Comparison of ENCODE assay signal across 25 mouse cellular contexts in genomic region chr10:41098137-41098536, GRCm38 (mm10). TPM values are rescaled to one million over a fixed set of nuclear protein-coding genes. Genes with fewer than 3 reads are reported as not detected.
DNase-seq lines count a peak whose midpoint lies in the region; ATAC-seq and TF ChIP-seq lines count a peak whose summit lies in the region.
"Had no signal": no experiment of that assay in that cellular context is flagged by ENCODE, and none has a peak within 500 bp of the region (broad histone marks: within the 10 kb centered on the region; RNA-seq: fewer than 3 reads in every experiment).

No protein-coding gene starts in this region.

- no peak for TF ChIP-seq POLR2A in brain, embryonic 14.5 days (IDR thresholded peaks at IDR 0.05; ENCODE audit: borderline replicate concordance, extremely low read depth, insufficient read depth, insufficient read length, poor library complexity, severe bottlenecking)

- H3K4me3 ChIP-seq in hindbrain, embryonic 15.5 days, result no peak overlapping the region
- no peak overlapping the region for H3K4me3 ChIP-seq in hindbrain, embryonic 11.5 days (ENCODE audit: low read depth, low read length)
- no peak overlapping the region for H3K4me3 ChIP-seq in neural tube, embryonic 13.5 days
- no peak overlapping the region for H3K4me3 ChIP-seq in neural tube, embryonic 15.5 days (replicated peaks)
- H3K4me3 ChIP-seq: embryonic facial prominence, embryonic 10.5 days; forebrain, embryonic 10.5 days; gastrocnemius, adult 2 months; myocyte had no signal

- no peak overlapping the region for H3K27ac ChIP-seq in hindbrain, embryonic 15.5 days (replicated peaks)
- no peak overlapping the region for H3K27ac ChIP-seq in hindbrain, embryonic 11.5 days (ENCODE audit: low read depth, low read length)
- no peak overlapping the region for H3K27ac ChIP-seq in neural tube, embryonic 13.5 days (replicated peaks)
- H3K27ac ChIP-seq in neural tube, embryonic 15.5 days (replicated peaks), result no peak overlapping the region
- H3K27ac ChIP-seq: embryonic facial prominence, embryonic 10.5 days; forebrain, embryonic 10.5 days; gastrocnemius, adult 2 months; macrophage had no signal

- no peak overlapping the region for H3K4me2 ChIP-seq in hindbrain, embryonic 15.5 days
- H3K4me2 ChIP-seq in hindbrain, embryonic 11.5 days (replicated peaks; ENCODE audit: low read depth, low read length), result no peak overlapping the region
- no peak overlapping the region for H3K4me2 ChIP-seq in neural tube, embryonic 13.5 days
- no peak overlapping the region for H3K4me2 ChIP-seq in neural tube, embryonic 15.5 days
- H3K4me2 ChIP-seq: liver, embryonic 11.5 days had no signal

- no peaks in the 10 kb centered on the region for H3K27me3 ChIP-seq in hindbrain, embryonic 15.5 days
- no peaks in the 10 kb centered on the region for H3K27me3 ChIP-seq in hindbrain, embryonic 11.5 days (ENCODE audit: control insufficient read depth, insufficient read depth, low read length)
- H3K27me3 ChIP-seq in neural tube, embryonic 13.5 days, result no peaks in the 10 kb centered on the region; the same call in 1 of the 2 replicates
- H3K27me3 ChIP-seq in neural tube, embryonic 15.5 days (replicated peaks), result no peaks in the 10 kb centered on the region

- no peaks in the 10 kb centered on the region for H3K36me3 ChIP-seq in hindbrain, embryonic 15.5 days
- H3K36me3 ChIP-seq in hindbrain, embryonic 11.5 days (ENCODE audit: control insufficient read depth, insufficient read depth, low read length), result no peaks in the 10 kb centered on the region
- H3K36me3 ChIP-seq in neural tube, embryonic 13.5 days, result no peaks in the 10 kb centered on the region
- no peaks in the 10 kb centered on the region for H3K36me3 ChIP-seq in neural tube, embryonic 15.5 days
- H3K36me3 ChIP-seq: embryonic facial prominence, embryonic 10.5 days; forebrain, embryonic 10.5 days had no signal

- DNase-seq in hindbrain, embryonic 11.5 days (ENCODE audit: low spot score), result no peak
- DNase-seq in neural tube, embryonic 10.5 days (ENCODE audit: extremely low spot score, low spot score), result no peak
- peak; percentile 66 for DNase-seq in brain, embryonic 14.5 days (ENCODE audit: low read depth)
- no peak for DNase-seq in liver
- DNase-seq: adrenal gland, postnatal 36 days; cerebellum, adult 11-12 months; cerebellum, postnatal 10 days; gastrocnemius, adult 2 months; kidney, adult 2 months; kidney, postnatal 14 days; liver, postnatal 0 days; thymus, adult 2 months had no signal

- 75% methylated on average over 6 of the region's 6 CpGs for WGBS in hindbrain, embryonic 15.5 days
- 88% methylated on average over 6 of the region's 6 CpGs for WGBS in hindbrain, embryonic 11.5 days
- 91% methylated on average over 6 of the region's 6 CpGs for WGBS in neural tube, embryonic 13.5 days
- 82% methylated on average over 6 of the region's 6 CpGs for WGBS in neural tube, embryonic 15.5 days

- TF ChIP-seq CTCF in brain, embryonic 14.5 days (IDR thresholded peaks at IDR 0.05; ENCODE audit: borderline replicate concordance, extremely low read depth, insufficient read depth, insufficient read length), result no peak

- peak; percentile 59; the same call in 1 of the 2 replicates for ATAC-seq in hindbrain, embryonic 15.5 days (ENCODE audit: low FRiP score, low read depth)
- ATAC-seq in hindbrain, embryonic 11.5 days (ENCODE audit: low FRiP score), result no peak
- ATAC-seq in neural tube, embryonic 13.5 days (ENCODE audit: low read depth), result 0 out of 2 replicates have a peak, but pooled peaks have one; percentile 23
- ATAC-seq in neural tube, embryonic 15.5 days (ENCODE audit: low FRiP score), result peak; percentile 50; the same call in 1 of the 2 replicates
- ATAC-seq: inflammation-experienced regulatory T-cells, adult 6 months; liver, postnatal 0 days; lung, postnatal 0 days had no signal

- no peak overlapping the region for H3K9ac ChIP-seq in hindbrain, embryonic 15.5 days
- H3K9ac ChIP-seq in hindbrain, embryonic 11.5 days (ENCODE audit: low read depth, low read length), result no peak overlapping the region
- no peak overlapping the region for H3K9ac ChIP-seq in neural tube, embryonic 13.5 days
- H3K9ac ChIP-seq in neural tube, embryonic 15.5 days (replicated peaks), result no peak overlapping the region
- H3K9ac ChIP-seq: liver, postnatal 0 days had no signal

- H3K4me1 ChIP-seq in hindbrain, embryonic 15.5 days (replicated peaks), result 0 out of 2 replicates have a peak, but pooled peaks cover 12% of the 10 kb centered on the region
- H3K4me1 ChIP-seq in hindbrain, embryonic 11.5 days (replicated peaks; ENCODE audit: control insufficient read depth, insufficient read depth, low read length), result no peaks in the 10 kb centered on the region
- H3K4me1 ChIP-seq in neural tube, embryonic 13.5 days (replicated peaks), result no peaks in the 10 kb centered on the region
- H3K4me1 ChIP-seq in neural tube, embryonic 15.5 days, result peaks cover 9% of the 10 kb centered on the region; the same call in 1 of the 2 replicates
- H3K4me1 ChIP-seq: embryonic facial prominence, embryonic 10.5 days; forebrain, embryonic 10.5 days had no signal

- H3K9me3 ChIP-seq in hindbrain, embryonic 15.5 days, result no peaks in the 10 kb centered on the region
- H3K9me3 ChIP-seq in hindbrain, embryonic 11.5 days (ENCODE audit: control insufficient read depth, low read length), result no peaks in the 10 kb centered on the region
- H3K9me3 ChIP-seq in neural tube, embryonic 13.5 days, result no peaks in the 10 kb centered on the region
- no peaks in the 10 kb centered on the region for H3K9me3 ChIP-seq in neural tube, embryonic 15.5 days (replicated peaks)
- H3K9me3 ChIP-seq: embryonic facial prominence, embryonic 10.5 days; forebrain, embryonic 10.5 days had no signal

RNA-seq across cellular contexts. Expression of gene Gpr6, which starts 26.1 kb away (rescaled TPM):
- polyA plus RNA-seq in hindbrain, embryonic 15.5 days (2015; fragmentation: Nextera tagmentation; extraction: Ambion mirVana), result 1.1 and 1.8 TPM in 2 replicates
- 0.14 TPM in 1 of 2 replicates, not detected in the other for polyA plus RNA-seq in hindbrain, embryonic 11.5 days (2014; fragmentation: Nextera tagmentation; extraction: Ambion mirVana)
- 0.22 TPM in 1 of 2 replicates, not detected in the other for polyA plus RNA-seq in neural tube, embryonic 13.5 days (2015; fragmentation: Nextera tagmentation; extraction: Ambion mirVana)
- 1.7 and 1.9 TPM in 2 replicates for polyA plus RNA-seq in brain, embryonic 14.5 days (2012; rRNA removed)
- polyA plus RNA-seq in neural tube, embryonic 15.5 days (2015; fragmentation: Nextera tagmentation; extraction: Ambion mirVana), result 0.63 and 0.84 TPM in 2 replicates
- polyA plus RNA-seq: embryonic facial prominence, embryonic 10.5 days; forebrain, embryonic 10.5 days; heart, embryonic 14.5 days; inflammation-experienced regulatory T-cells, adult 6 months; kidney, adult 2 months; limb, embryonic 11.5 days; liver, embryonic 11.5 days; liver, postnatal 0 days; lung, postnatal 0 days; macrophage; myocyte; stomach, embryonic 16.5 days; thymus, adult 2 months had no signal
